Mouse (Mus musculus): Measurements from ENCODE around the gene Tatdn2. TPM values are rescaled to one million over a fixed set of nuclear protein-coding genes. Genes with fewer than 3 reads are reported as not detected.

The Tatdn2 gene
- polyA plus RNA-seq, 1 experiment = 21.0 TPM

GRCm38 (mm10) chr6:113653551-113653950 is 43.3 kb upstream of the Tatdn2 start:
- no peaks in the 10 kb centered on the region for H3K27me3 ChIP-seq (ENCODE audit: control insufficient read depth, insufficient read depth, insufficient read length)
- H3K79me2 ChIP-seq (ENCODE audit: control insufficient read depth, insufficient read depth) = no peaks in the 10 kb centered on the region
- H3K4me3 ChIP-seq = no peak overlapping the region
- H3K36me3 ChIP-seq (ENCODE audit: control insufficient read depth, insufficient read depth) = no peaks in the 10 kb centered on the region
- TF ChIP-seq POLR2AphosphoS2 (IDR thresholded peaks at IDR 0.05; ENCODE audit: insufficient read length, low read depth) (no peak), TCF12 (IDR thresholded peaks at IDR 0.05; ENCODE audit: insufficient read depth, poor library complexity, severe bottlenecking) (no peak), MYOG (IDR thresholded peaks at IDR 0.05; ENCODE audit: control insufficient read depth in 1 of 3, insufficient read depth in 1 of 3, insufficient read length in 2 of 3, low read depth in 2 of 3) (no peak), E2F4 (IDR thresholded peaks at IDR 0.05; ENCODE audit: insufficient read depth) (no peak), USF1 (IDR thresholded peaks at IDR 0.05; ENCODE audit: low read depth) (no peak), CEBPB (IDR thresholded peaks at IDR 0.05; ENCODE audit: insufficient read depth, poor library complexity, severe bottlenecking) (no peak), POLR2A (IDR thresholded peaks at IDR 0.05; ENCODE audit: insufficient read length, low read depth) (no peak), MAX (IDR thresholded peaks at IDR 0.05; ENCODE audit: low read depth) (no peak), REST (IDR thresholded peaks at IDR 0.05; ENCODE audit: insufficient read depth, insufficient read length) (no peak), MYOD1 (IDR thresholded peaks at IDR 0.05; ENCODE audit: control insufficient read depth in 1 of 3, insufficient read length in 2 of 3, low read depth in 2 of 3) (no peak)
- H3K4me2 ChIP-seq (ENCODE audit: low read depth) = no peak overlapping the region
- H3ac ChIP-seq (ENCODE audit: control insufficient read depth, insufficient read length) = no peak overlapping the region

GRCm38 (mm10) chr6:113654102-113654501 is 42.7 kb upstream of the Tatdn2 start:
- Histone ChIP-seq H3K4me2 (ENCODE audit: low read depth) (no peak overlapping the region), H3K4me3 (no peak overlapping the region), H3K36me3 (ENCODE audit: control insufficient read depth, insufficient read depth) (no peaks in the 10 kb centered on the region), H3ac (ENCODE audit: control insufficient read depth, insufficient read length) (no peak overlapping the region), H3K27me3 (ENCODE audit: control insufficient read depth, insufficient read depth, insufficient read length) (no peaks in the 10 kb centered on the region), H3K79me2 (ENCODE audit: control insufficient read depth, insufficient read depth) (no peaks in the 10 kb centered on the region)
- TF ChIP-seq USF1 (IDR thresholded peaks at IDR 0.05; ENCODE audit: low read depth) (no peak), CEBPB (IDR thresholded peaks at IDR 0.05; ENCODE audit: insufficient read depth, poor library complexity, severe bottlenecking) (no peak), POLR2A (IDR thresholded peaks at IDR 0.05; ENCODE audit: insufficient read length, low read depth) (no peak), MYOG (IDR thresholded peaks at IDR 0.05; ENCODE audit: control insufficient read depth in 1 of 3, insufficient read depth in 1 of 3, insufficient read length in 2 of 3, low read depth in 2 of 3) (no peak), POLR2AphosphoS2 (IDR thresholded peaks at IDR 0.05; ENCODE audit: insufficient read length, low read depth) (no peak), MAX (IDR thresholded peaks at IDR 0.05; ENCODE audit: low read depth) (no peak), SRF (IDR thresholded peaks at IDR 0.05; ENCODE audit: control insufficient read depth, insufficient read length, low read depth) (no peak), MYOD1 (IDR thresholded peaks at IDR 0.05; ENCODE audit: control insufficient read depth in 1 of 3, insufficient read length in 2 of 3, low read depth in 2 of 3) (no peak), TCF12 (IDR thresholded peaks at IDR 0.05; ENCODE audit: insufficient read depth, poor library complexity, severe bottlenecking) (no peak), E2F4 (IDR thresholded peaks at IDR 0.05; ENCODE audit: insufficient read depth) (no peak), TCF3 (IDR thresholded peaks at IDR 0.05; ENCODE audit: insufficient read length, low read depth) (no peak), REST (IDR thresholded peaks at IDR 0.05; ENCODE audit: insufficient read depth, insufficient read length) (no peak)

GRCm38 (mm10) chr6:113654753-113655397 is 42.0 kb upstream of the Tatdn2 start:
- Histone ChIP-seq H3K79me2 (ENCODE audit: control insufficient read depth, insufficient read depth) (no peaks in the 10 kb centered on the region), H3K4me3 (no peak overlapping the region), H3K36me3 (ENCODE audit: control insufficient read depth, insufficient read depth) (no peaks in the 10 kb centered on the region), H3K4me2 (ENCODE audit: low read depth) (no peak overlapping the region), H3ac (ENCODE audit: control insufficient read depth, insufficient read length) (no peak overlapping the region), H3K27me3 (ENCODE audit: control insufficient read depth, insufficient read depth, insufficient read length) (no peaks in the 10 kb centered on the region)
- TF ChIP-seq TCF12 (IDR thresholded peaks at IDR 0.05; ENCODE audit: insufficient read depth, poor library complexity, severe bottlenecking) (peak; percentile 34), E2F4 (IDR thresholded peaks at IDR 0.05; ENCODE audit: insufficient read depth) (no peak), REST (IDR thresholded peaks at IDR 0.05; ENCODE audit: insufficient read depth, insufficient read length) (no peak), MYOD1 (IDR thresholded peaks at IDR 0.05; ENCODE audit: control insufficient read depth in 1 of 3, insufficient read length in 2 of 3, low read depth in 2 of 3) (peak in 2 of 3 experiments; percentile 80 to 91), POLR2A (IDR thresholded peaks at IDR 0.05; ENCODE audit: insufficient read length, low read depth) (no peak), TCF3 (IDR thresholded peaks at IDR 0.05; ENCODE audit: insufficient read length, low read depth) (peak; percentile 20), CEBPB (IDR thresholded peaks at IDR 0.05; ENCODE audit: insufficient read depth, poor library complexity, severe bottlenecking) (no peak), MYOG (IDR thresholded peaks at IDR 0.05; ENCODE audit: control insufficient read depth in 1 of 3, insufficient read depth in 1 of 3, insufficient read length in 2 of 3, low read depth in 2 of 3) (peak in 2 of 3 experiments; percentile 86 to 95)

- no peak overlapping the region for H3K4me3 ChIP-seq
- no peak overlapping the region for H3K4me2 ChIP-seq (ENCODE audit: low read depth)
- no peaks in the 10 kb centered on the region for H3K27me3 ChIP-seq (ENCODE audit: control insufficient read depth, insufficient read depth, insufficient read length)
- H3ac ChIP-seq (ENCODE audit: control insufficient read depth, insufficient read length) = no peak overlapping the region
- H3K79me2 ChIP-seq (ENCODE audit: control insufficient read depth, insufficient read depth) = no peaks in the 10 kb centered on the region
- TF ChIP-seq USF1 (IDR thresholded peaks at IDR 0.05; ENCODE audit: low read depth) (no peak), MYOG (IDR thresholded peaks at IDR 0.05; ENCODE audit: control insufficient read depth in 1 of 3, insufficient read depth in 1 of 3, insufficient read length in 2 of 3, low read depth in 2 of 3) (no peak), TCF12 (IDR thresholded peaks at IDR 0.05; ENCODE audit: insufficient read depth, poor library complexity, severe bottlenecking) (no peak), E2F4 (IDR thresholded peaks at IDR 0.05; ENCODE audit: insufficient read depth) (no peak), POLR2AphosphoS2 (IDR thresholded peaks at IDR 0.05; ENCODE audit: insufficient read length, low read depth) (no peak), SRF (IDR thresholded peaks at IDR 0.05; ENCODE audit: control insufficient read depth, insufficient read length, low read depth) (no peak)
- no peaks in the 10 kb centered on the region for H3K36me3 ChIP-seq (ENCODE audit: control insufficient read depth, insufficient read depth)
Measured at GRCm38 (mm10) chr6:113655475-113655874, 41.4 kb upstream of the Tatdn2 start.

GRCm38 (mm10) chr6:113656847-113657246 is 40.0 kb upstream of the Tatdn2 start:
- no peak overlapping the region for H3ac ChIP-seq (ENCODE audit: control insufficient read depth, insufficient read length)
- H3K36me3 ChIP-seq (ENCODE audit: control insufficient read depth, insufficient read depth) = no peaks in the 10 kb centered on the region
- no peak overlapping the region for H3K4me3 ChIP-seq
- H3K79me2 ChIP-seq (ENCODE audit: control insufficient read depth, insufficient read depth) = no peaks in the 10 kb centered on the region
- TF ChIP-seq POLR2A (IDR thresholded peaks at IDR 0.05; ENCODE audit: insufficient read length, low read depth) (no peak), USF1 (IDR thresholded peaks at IDR 0.05; ENCODE audit: low read depth) (no peak), REST (IDR thresholded peaks at IDR 0.05; ENCODE audit: insufficient read depth, insufficient read length) (no peak), E2F4 (IDR thresholded peaks at IDR 0.05; ENCODE audit: insufficient read depth) (no peak), TCF12 (IDR thresholded peaks at IDR 0.05; ENCODE audit: insufficient read depth, poor library complexity, severe bottlenecking) (no peak), POLR2AphosphoS2 (IDR thresholded peaks at IDR 0.05; ENCODE audit: insufficient read length, low read depth) (no peak), CEBPB (IDR thresholded peaks at IDR 0.05; ENCODE audit: insufficient read depth, poor library complexity, severe bottlenecking) (no peak), SRF (IDR thresholded peaks at IDR 0.05; ENCODE audit: control insufficient read depth, insufficient read length, low read depth) (no peak), MYOD1 (IDR thresholded peaks at IDR 0.05; ENCODE audit: control insufficient read depth in 1 of 3, insufficient read length in 2 of 3, low read depth in 2 of 3) (no peak), MAX (IDR thresholded peaks at IDR 0.05; ENCODE audit: low read depth) (no peak), TCF3 (IDR thresholded peaks at IDR 0.05; ENCODE audit: insufficient read length, low read depth) (no peak), MYOG (IDR thresholded peaks at IDR 0.05; ENCODE audit: control insufficient read depth in 1 of 3, insufficient read depth in 1 of 3, insufficient read length in 2 of 3, low read depth in 2 of 3) (no peak)
- H3K27me3 ChIP-seq (ENCODE audit: control insufficient read depth, insufficient read depth, insufficient read length) = no peaks in the 10 kb centered on the region
- no peak overlapping the region for H3K4me2 ChIP-seq (ENCODE audit: low read depth)
